Mouse (Mus musculus): ENCODE measurements around the gene Fnbp4.

GRCm38 (mm10) chr2:90810751-90811150, 65.6 kb downstream of the Fnbp4 start:
- no peak for TF ChIP-seq MAFK (IDR thresholded peaks at IDR 0.05; ENCODE audit: insufficient read depth, low read depth, low read length)
- no peak for TF ChIP-seq CHD2 (IDR thresholded peaks at IDR 0.05; ENCODE audit: low read depth, low read length)
- TF ChIP-seq ZNF384 (IDR thresholded peaks at IDR 0.05; ENCODE audit: low read depth, low read length): no peak
- no peak for TF ChIP-seq HCFC1 (IDR thresholded peaks at IDR 0.05; ENCODE audit: borderline replicate concordance, insufficient read depth, low read length)

All from ES-E14 (cell line).